Mouse (Mus musculus) G1E (cell line): ENCODE results near the gene Agap1.

ENCODE experiments used
- CTCF ChIP-seq: IDR thresholded peaks from 2 replicates; pipeline ENCODE4 v1.5.1; 2012; ENCODE audit warnings: low read depth, low read length, inconsistent platforms, mixed read lengths
- GATA1 ChIP-seq: IDR thresholded peaks from 2 replicates; pipeline ENCODE4 v1.6.1; 2012; ENCODE audit warnings: borderline replicate concordance, low read length, inconsistent platforms, mixed read lengths
- GATA2 ChIP-seq: IDR thresholded peaks from 2 replicates; pipeline ENCODE4 v1.6.1; 2012; ENCODE audit warnings: low read depth, low read length, inconsistent platforms, borderline replicate concordance

- TF ChIP-seq CTCF (no peak), GATA2 (no peak), GATA1 (no peak)
Observed at GRCm38 (mm10) chr1:89544094-89544493, 89.5 kb downstream of the Agap1 start.
